ENCODE assay signal across 8 mouse cellular contexts in genomic region chr16:8470603-8471481, GRCm38 (mm10). TPM values are rescaled to one million over a fixed set of nuclear protein-coding genes. Genes with fewer than 3 reads are reported as not detected.
DNase-seq lines count a peak whose midpoint lies in the region; ATAC-seq lines count a peak whose summit lies in the region.

Mettl22 (plus strand) TSS chr16:8470788.

- H3K4me1 ChIP-seq in brown adipose tissue, adult 24 weeks (ENCODE audit: control insufficient read depth, insufficient read depth, insufficient read length, low read length): no peaks in the 10 kb centered on the region
- peaks cover 4% of the 10 kb centered on the region for H3K4me1 ChIP-seq in heart, embryonic 13.5 days
- H3K4me1 ChIP-seq in liver, embryonic 12.5 days: peaks cover 17% of the 10 kb centered on the region
- H3K4me1 ChIP-seq in stomach, embryonic 15.5 days: 0 out of 2 replicates have a peak, but pooled peaks cover 3% of the 10 kb centered on the region

- no peaks in the 10 kb centered on the region for H3K9me3 ChIP-seq in heart, embryonic 13.5 days
- H3K9me3 ChIP-seq in liver, embryonic 12.5 days (replicated peaks): no peaks in the 10 kb centered on the region
- H3K9me3 ChIP-seq in stomach, embryonic 15.5 days: no peaks in the 10 kb centered on the region

- peak; percentile 96 for DNase-seq in CD4-positive, CD25-positive, alpha-beta regulatory T cell, adult 2 months (ENCODE audit: low read depth, low spot score)
- peak; percentile 13 for DNase-seq in fat pad, adult 2 months (ENCODE audit: extremely low read depth, low read depth, low spot score)
- DNase-seq in kidney, postnatal 10 days: peak; percentile 94
- peak; percentile 85 to 91 for DNase-seq in natural killer cell, adult 2 months (ENCODE audit: low spot score in 2 of 2)

- ATAC-seq in heart, embryonic 13.5 days (ENCODE audit: extremely low read depth, insufficient number of reproducible peaks, low FRiP score, low TSS enrichment): peak; percentile 88
- ATAC-seq in liver, embryonic 12.5 days: peak; percentile 98
- peak; percentile 97 for ATAC-seq in stomach, embryonic 15.5 days (ENCODE audit: insufficient read depth, low FRiP score, low read depth)

- peak within 1 kb of the TSS; percentile 73 for H3K4me2 ChIP-seq in heart, embryonic 13.5 days
- H3K4me2 ChIP-seq in liver, embryonic 12.5 days: peak within 1 kb of the TSS; percentile 87
- peak within 1 kb of the TSS; percentile 84 for H3K4me2 ChIP-seq in stomach, embryonic 15.5 days

- peak within 1 kb of the TSS; percentile 84 for H3K9ac ChIP-seq in heart, embryonic 13.5 days
- H3K9ac ChIP-seq in liver, embryonic 12.5 days: peak within 1 kb of the TSS; percentile 82
- H3K9ac ChIP-seq in stomach, embryonic 15.5 days: peak within 1 kb of the TSS; percentile 60

- H3K4me3 ChIP-seq in brown adipose tissue, adult 24 weeks (ENCODE audit: insufficient read depth, low read depth, low read length): peak within 1 kb of the TSS; percentile 91
- peak within 1 kb of the TSS; percentile 69 for H3K4me3 ChIP-seq in heart, embryonic 13.5 days
- H3K4me3 ChIP-seq in liver, embryonic 12.5 days: peak within 1 kb of the TSS; percentile 77
- peak within 1 kb of the TSS; percentile 72 for H3K4me3 ChIP-seq in stomach, embryonic 15.5 days (replicated peaks)

- under 1% methylated on average over 48 of the region's 48 CpGs for WGBS in heart, embryonic 13.5 days
- under 1% methylated on average over 48 of the region's 48 CpGs for WGBS in liver, embryonic 12.5 days (ENCODE audit: insufficient replicate concordance)
- under 1% methylated on average over 48 of the region's 48 CpGs for WGBS in stomach, embryonic 15.5 days

- H3K27me3 ChIP-seq in heart, embryonic 13.5 days (replicated peaks): no peaks in the 10 kb centered on the region
- H3K27me3 ChIP-seq in liver, embryonic 12.5 days (replicated peaks): peaks cover 4% of the 10 kb centered on the region; the same call in 1 of the 2 replicates
- H3K27me3 ChIP-seq in stomach, embryonic 15.5 days (replicated peaks): no peaks in the 10 kb centered on the region

- peak within 1 kb of the TSS; percentile 72 for H3K27ac ChIP-seq in brown adipose tissue, adult 24 weeks (replicated peaks; ENCODE audit: low read depth, low read length)
- peak within 1 kb of the TSS; percentile 86 for H3K27ac ChIP-seq in heart, embryonic 13.5 days (replicated peaks)
- peak within 1 kb of the TSS; percentile 83 for H3K27ac ChIP-seq in liver, embryonic 12.5 days
- H3K27ac ChIP-seq in stomach, embryonic 15.5 days: peak within 1 kb of the TSS; percentile 86

- peaks cover 8% of the 10 kb centered on the region for H3K36me3 ChIP-seq in heart, embryonic 13.5 days
- peaks cover 11% of the 10 kb centered on the region for H3K36me3 ChIP-seq in liver, embryonic 12.5 days
- H3K36me3 ChIP-seq in stomach, embryonic 15.5 days: no peaks in the 10 kb centered on the region

RNA-seq across cellular contexts. Expression of gene Mettl22, which starts in this region (rescaled TPM):
- 37.7 and 51.5 TPM in 2 replicates for polyA plus RNA-seq in brown adipose tissue, adult 24 weeks (2012; ENCODE audit: insufficient read depth, insufficient read length, missing spikeins)
- polyA plus RNA-seq in heart, embryonic 13.5 days (2015; fragmentation: Nextera tagmentation; extraction: Ambion mirVana): 33.4 and 41.6 TPM in 2 replicates
- 9.7 and 10.7 TPM in 2 replicates for polyA plus RNA-seq in liver, embryonic 12.5 days (2016; fragmentation: Nextera tagmentation; extraction: Ambion mirVana)
- 14.0 and 14.7 TPM in 2 replicates for polyA plus RNA-seq in stomach, embryonic 15.5 days (2015; fragmentation: Nextera tagmentation; extraction: Ambion mirVana)

Comparison
In these comparisons a context has a peak if more than half of its experiments do, and no peak if none do; other contexts are left out.
1. Peak in every context shown above with its lines: DNase-seq, ATAC-seq, H3K4me3 ChIP-seq and H3K27ac ChIP-seq.
2. DNase-seq: peak in every context shown above with its lines; median percentile 96 in CD4-positive, CD25-positive, alpha-beta regulatory T cell, adult 2 months; 94 in kidney, postnatal 10 days; 88 in natural killer cell, adult 2 months; 13 in fat pad, adult 2 months.